Mouse (Mus musculus) midbrain, embryonic 14.5 days (tissue): ENCODE results near the gene Lrfn2. TPM values are rescaled to one million over a fixed set of nuclear protein-coding genes. Genes with fewer than 3 reads are reported as not detected.

Experiments
- ATAC-seq: fragments of 200-750 bp; cut with Nextera tagmentation; 2 replicates; pipeline ENCODE4 v1.8.0; 2017; ENCODE audit warnings: moderate number of reproducible peaks, moderate library complexity; ENCODE audit not compliant: low FRiP score, low TSS enrichment
- DNase-seq: peaks from one replicate; pipeline ENCODE4 v3.0.0-alpha.2; 2015
- H3K27ac ChIP-seq: fragments of 300-500 bp; sonication (generic); replicated peaks from 2 replicates; pipeline ENCODE4 v1.5.1; 2014; ENCODE audit warnings: mild to moderate bottlenecking, low read depth, low read length, moderate library complexity
- H3K27me3 ChIP-seq: fragments of 300-500 bp; sonication (generic); 2 replicates; pipeline ENCODE4 v1.6.1; 2014; ENCODE audit warnings: low read length, control low read depth, mixed read lengths; ENCODE audit not compliant: control insufficient read depth, insufficient read depth
- H3K36me3 ChIP-seq: fragments of 300-500 bp; sonication (generic); 2 replicates; pipeline ENCODE4 v1.6.1; 2014; ENCODE audit warnings: low read length, control low read depth; ENCODE audit not compliant: control insufficient read depth, insufficient read depth
- H3K4me1 ChIP-seq: fragments of 300-500 bp; sonication (generic); 2 replicates; pipeline ENCODE4 v1.6.1; 2014; ENCODE audit warnings: mild to moderate bottlenecking, antibody characterized with exemption, low read length, control low read depth; ENCODE audit not compliant: control insufficient read depth, insufficient read depth
- H3K4me2 ChIP-seq: fragments of 300-500 bp; sonication (generic); 2 replicates; pipeline ENCODE4 v1.6.1; 2014; ENCODE audit warnings: mild to moderate bottlenecking, low read length, moderate library complexity
- H3K4me3 ChIP-seq: fragments of 300-500 bp; sonication (generic); replicated peaks from 2 replicates; pipeline ENCODE4 v1.5.1; 2014; ENCODE audit warnings: low read depth, low read length
- H3K9ac ChIP-seq: fragments of 300-500 bp; sonication (generic); replicated peaks from 2 replicates; pipeline ENCODE4 v1.6.1; 2014; ENCODE audit warnings: mild to moderate bottlenecking, low read length, moderate library complexity
- H3K9me3 ChIP-seq: fragments of 300-500 bp; sonication (generic); 2 replicates; pipeline ENCODE4 v1.6.1; 2016; ENCODE audit warnings: low read length, control low read depth, mixed read lengths; ENCODE audit not compliant: control insufficient read depth
- WGBS: fragments of 180-500 bp; shearing (Covaris S2); extraction: QIAGEN DNeasy Blood & Tissue Kit; methylation state at CpG from one replicate; pipeline ENCODE4 v1.1.7; 2014; 5-methylcytosine and 5-hydroxymethylcytosine counted together
- polyA plus RNA-seq: library from polyadenylated mRNA; unstranded; fragments of >200 nt; fragmentation: Nextera tagmentation; extraction: Ambion mirVana; gene quantifications from 2 replicates; pipeline ENCODE4 v1.2.1, GENCODE M21; 2014

Gene Lrfn2
- polyA plus RNA-seq, 1 experiment from 2014 or later: 5.3 TPM

DNA sequence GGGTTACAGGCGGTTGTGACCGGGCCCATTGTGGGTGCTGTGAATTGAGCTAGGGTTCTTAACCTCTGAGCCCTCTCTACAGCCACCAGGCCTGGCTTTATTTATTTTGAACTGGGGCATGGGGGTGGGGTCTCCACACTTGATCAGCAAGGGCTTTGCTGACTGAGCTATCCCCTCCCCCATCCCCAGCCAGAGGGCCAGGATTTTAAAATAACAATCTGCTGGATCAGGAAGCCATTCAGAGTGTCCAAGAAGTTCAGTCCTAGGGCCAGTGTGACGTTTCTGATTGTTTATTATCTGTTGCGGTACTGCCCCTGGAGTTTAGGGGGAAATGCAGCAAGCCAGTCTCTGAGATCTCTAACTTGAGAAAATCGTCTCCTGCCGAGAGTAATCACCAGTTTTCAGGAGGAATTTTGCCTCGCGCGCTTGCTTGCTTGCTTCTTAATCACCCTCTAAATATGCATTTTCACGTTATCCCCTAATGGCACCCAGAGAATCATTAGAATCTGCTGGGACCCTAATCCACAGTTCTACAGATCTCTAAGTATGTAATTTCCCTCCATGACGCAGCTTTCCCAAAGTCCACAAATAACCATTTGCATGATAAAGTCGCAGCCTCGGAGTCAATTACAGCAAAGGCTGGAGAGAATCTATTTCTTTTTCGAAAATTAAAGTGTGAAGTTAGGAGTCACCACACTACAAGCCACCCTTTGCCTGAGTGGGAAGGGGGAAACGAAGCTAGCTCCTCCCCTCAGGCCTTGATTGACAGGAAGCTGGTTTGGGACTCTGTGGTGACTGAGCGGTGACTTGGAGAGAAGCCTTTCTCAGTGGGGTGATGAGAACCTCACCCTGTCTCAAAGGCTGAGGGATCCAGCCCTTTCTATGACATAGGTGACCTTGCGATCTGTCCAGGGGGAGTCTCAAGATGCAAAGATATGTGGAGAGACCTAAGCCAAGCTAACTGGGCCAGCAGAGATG is 85.5 kb downstream of the Lrfn2 start:
- Histone ChIP-seq H3K4me1 (0 out of 2 replicates have a peak, but pooled peaks cover 2% of the 10 kb centered on the region), H3K9ac (no peak overlapping the region), H3K4me3 (no peak overlapping the region), H3K4me2 (no peak overlapping the region), H3K9me3 (no peaks in the 10 kb centered on the region), H3K27me3 (no peaks in the 10 kb centered on the region), H3K27ac (no peak overlapping the region), H3K36me3 (no peaks in the 10 kb centered on the region)
- 31% methylated on average over 17 of the region's 17 CpGs for WGBS
- ATAC-seq (no peak), DNase-seq (peak; percentile 25)

DNA sequence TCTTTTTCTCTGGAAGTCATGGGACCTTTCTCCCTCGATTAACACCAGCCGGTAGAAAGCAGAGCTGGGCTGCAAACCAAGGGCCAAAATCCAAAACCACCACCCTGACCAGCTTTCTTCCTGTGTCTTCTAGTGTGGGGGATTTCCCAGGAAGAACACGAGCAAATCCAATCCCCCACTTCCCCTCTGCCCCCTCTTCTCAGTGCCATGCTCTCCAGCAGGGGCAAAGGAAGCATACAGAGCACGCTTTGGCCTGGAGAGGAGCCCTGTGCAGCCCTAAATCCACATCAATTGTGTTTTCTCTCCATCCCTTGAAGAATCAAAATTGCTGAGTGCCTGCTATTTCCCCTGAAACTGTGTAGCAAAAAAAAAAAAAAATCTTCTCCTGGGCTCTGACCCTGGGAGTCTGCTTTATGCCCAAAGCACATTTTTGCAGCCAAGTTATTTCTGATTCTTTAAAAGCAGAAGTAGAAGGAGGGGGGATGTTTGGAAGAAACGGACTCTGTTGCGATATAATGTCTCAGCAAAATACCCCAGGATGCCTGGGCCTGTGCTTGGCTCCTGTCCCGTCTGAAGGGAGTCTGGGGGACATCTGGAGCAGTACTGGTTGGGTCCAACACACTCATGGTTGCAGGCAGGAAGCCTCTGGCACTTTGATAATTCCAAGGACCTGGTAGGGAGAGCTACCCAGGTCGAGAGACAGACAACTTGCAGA is 86.8 kb downstream of the Lrfn2 start:
- Histone ChIP-seq H3K36me3 (no peaks in the 10 kb centered on the region), H3K4me3 (no peak overlapping the region), H3K27me3 (no peaks in the 10 kb centered on the region), H3K27ac (no peak overlapping the region), H3K4me1 (0 out of 2 replicates have a peak, but pooled peaks cover 2% of the 10 kb centered on the region), H3K9me3 (no peaks in the 10 kb centered on the region), H3K4me2 (no peak overlapping the region), H3K9ac (no peak overlapping the region)
- ATAC-seq (no peak), DNase-seq (no peak)
- 79% methylated on average over 8 of the region's 8 CpGs for WGBS

DNA sequence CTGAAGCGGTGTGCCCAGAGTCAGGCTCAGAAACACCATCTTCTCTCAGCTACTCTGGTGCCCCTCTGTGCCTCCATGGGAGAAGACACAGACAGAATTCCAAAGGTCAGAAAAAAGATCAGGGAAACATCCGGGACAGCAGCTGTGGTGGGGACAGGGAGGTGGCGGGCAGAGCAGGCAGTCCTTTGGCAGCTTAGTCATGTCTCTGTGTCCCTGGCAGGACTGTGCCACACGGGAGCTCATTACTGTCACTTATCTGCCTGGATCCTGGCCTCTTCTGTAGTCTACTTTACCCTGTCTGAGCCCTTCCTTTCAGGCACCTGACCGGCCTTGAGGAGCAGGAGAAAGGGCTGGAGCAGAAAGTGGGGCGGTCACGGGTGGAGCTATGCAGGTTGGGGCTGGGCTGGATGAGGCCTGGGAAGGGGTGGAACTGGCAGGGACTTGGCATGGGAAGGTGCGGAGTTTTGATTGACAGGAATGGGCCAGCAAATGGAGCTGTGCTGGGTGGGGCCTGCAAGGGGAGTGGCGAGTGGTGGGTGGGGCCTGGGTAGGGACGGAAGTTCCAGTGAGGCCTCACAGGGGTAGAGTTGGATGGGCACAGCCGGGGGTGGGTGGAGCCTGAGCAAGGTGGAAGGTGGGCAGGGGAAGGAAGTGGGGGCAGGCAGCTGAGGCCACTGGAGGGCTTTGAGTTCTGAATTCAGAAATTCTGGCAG is 97.5 kb downstream of the Lrfn2 start:
- 0 out of 2 replicates have a peak, but pooled peaks cover 6% of the 10 kb centered on the region for H3K4me1 ChIP-seq
- 0 out of 2 replicates have a peak overlapping the region, but pooled peaks have one; percentile 4 for H3K4me2 ChIP-seq
- DNase-seq (peak; percentile 46), ATAC-seq (peak; percentile 62)
- no peak overlapping the region for H3K9ac ChIP-seq
- H3K27ac ChIP-seq: no peak overlapping the region
- H3K36me3 ChIP-seq: no peaks in the 10 kb centered on the region
- H3K9me3 ChIP-seq: no peaks in the 10 kb centered on the region
- no peaks in the 10 kb centered on the region for H3K27me3 ChIP-seq
- no peak overlapping the region for H3K4me3 ChIP-seq
- WGBS: 33% methylated on average over 11 of the region's 11 CpGs

DNA sequence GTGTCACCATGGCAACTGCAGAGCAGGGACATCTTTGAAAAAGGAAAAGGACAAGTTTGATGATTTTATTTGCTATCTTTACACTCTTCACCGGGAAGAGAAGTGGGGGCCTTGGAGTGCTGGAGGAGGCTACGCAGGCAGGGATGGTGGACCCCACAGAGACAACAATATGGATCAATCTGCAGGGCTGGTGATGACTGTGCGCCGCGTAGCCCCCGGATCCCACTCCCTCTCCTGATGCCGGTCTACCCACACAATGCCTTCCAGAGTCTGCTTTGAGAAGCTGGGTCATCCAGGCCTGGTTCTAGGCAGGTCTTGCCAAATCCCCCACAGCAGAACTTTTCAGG is 98.1 kb downstream of the Lrfn2 start:
- Histone ChIP-seq H3K36me3 (no peaks in the 10 kb centered on the region), H3K27ac (no peak overlapping the region), H3K27me3 (no peaks in the 10 kb centered on the region), H3K9ac (no peak overlapping the region), H3K9me3 (no peaks in the 10 kb centered on the region), H3K4me2 (no peak overlapping the region), H3K4me3 (no peak overlapping the region), H3K4me1 (0 out of 2 replicates have a peak, but pooled peaks cover 6% of the 10 kb centered on the region)
- DNase-seq (no peak), ATAC-seq (no peak)
- 69% methylated on average over 7 of the region's 7 CpGs for WGBS

DNA sequence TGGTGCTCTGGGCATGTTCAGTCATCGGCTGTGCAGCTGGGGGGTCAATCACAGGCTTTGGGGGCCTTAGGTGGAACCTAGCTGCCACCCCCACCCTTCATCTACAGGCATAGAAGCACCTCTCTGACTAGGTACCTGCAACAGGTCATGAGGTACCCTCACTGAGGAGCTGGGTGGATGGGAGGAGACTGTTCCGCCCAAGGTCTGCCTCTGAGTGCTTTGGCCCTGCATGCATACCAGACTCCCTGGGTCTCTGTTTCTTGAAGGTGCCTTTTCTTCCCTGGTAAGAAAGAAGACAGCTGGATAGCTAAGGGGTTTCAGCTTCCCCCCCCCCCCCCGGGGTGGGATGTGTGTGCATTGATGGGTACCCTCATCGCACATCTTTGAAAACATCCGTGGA is 98.7 kb downstream of the Lrfn2 start:
- ATAC-seq (no peak), DNase-seq (no peak)
- Histone ChIP-seq H3K4me3 (no peak overlapping the region), H3K4me1 (0 out of 2 replicates have a peak, but pooled peaks cover 6% of the 10 kb centered on the region), H3K9ac (no peak overlapping the region), H3K36me3 (no peaks in the 10 kb centered on the region), H3K27ac (no peak overlapping the region), H3K4me2 (no peak overlapping the region), H3K9me3 (no peaks in the 10 kb centered on the region), H3K27me3 (no peaks in the 10 kb centered on the region)
- WGBS: 87% methylated on average over 5 of the region's 5 CpGs

DNA sequence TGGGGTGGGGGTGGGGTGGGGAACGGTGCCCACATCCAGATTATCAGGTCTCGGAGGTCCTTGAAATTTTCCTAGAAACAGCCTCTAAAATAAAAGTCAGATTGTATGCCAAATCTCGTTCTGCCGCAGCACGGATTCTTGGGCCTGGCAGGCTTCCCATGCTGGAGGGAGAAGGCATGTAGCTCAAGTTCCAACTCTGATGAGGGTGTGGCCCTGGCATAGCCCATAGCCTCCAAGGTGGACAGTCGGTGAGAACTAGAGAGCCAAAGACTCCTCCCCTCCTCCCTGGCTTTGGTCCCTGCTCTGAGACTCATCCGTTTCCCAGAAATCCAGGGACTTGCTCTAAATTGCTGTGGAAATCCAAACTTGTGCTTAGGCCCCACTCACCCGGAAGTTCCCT is 99.6 kb downstream of the Lrfn2 start:
- DNase-seq: no peak

DNA sequence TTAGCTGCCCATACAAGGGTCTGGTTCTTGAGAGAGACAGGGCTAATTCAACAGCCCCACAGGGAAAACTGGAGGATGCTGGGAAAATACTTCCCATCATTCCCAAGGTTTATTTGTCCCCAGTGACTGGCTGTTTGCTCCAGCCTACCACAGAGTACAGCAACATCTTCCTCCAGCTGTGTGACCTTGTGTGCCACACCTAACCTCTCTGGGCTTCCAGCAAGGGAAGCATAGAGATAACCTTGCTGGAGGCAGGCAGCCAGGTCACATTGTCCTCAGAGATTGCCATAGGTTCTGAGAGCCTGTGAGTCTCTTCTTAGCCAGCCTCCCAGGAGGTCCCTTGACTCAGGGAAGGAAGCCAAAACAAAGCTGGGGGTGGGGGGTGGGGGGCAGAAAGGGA is 101.1 kb downstream of the Lrfn2 start:
- DNase-seq (no peak), ATAC-seq (no peak)
- H3K27ac ChIP-seq: no peak overlapping the region
- 0 out of 2 replicates have a peak, but pooled peaks cover 6% of the 10 kb centered on the region for H3K4me1 ChIP-seq
- H3K4me2 ChIP-seq: no peak overlapping the region
- no peaks in the 10 kb centered on the region for H3K9me3 ChIP-seq
- H3K9ac ChIP-seq: no peak overlapping the region
- no peak overlapping the region for H3K4me3 ChIP-seq
- no peaks in the 10 kb centered on the region for H3K36me3 ChIP-seq
- no peaks in the 10 kb centered on the region for H3K27me3 ChIP-seq

More for the DNA sequence above, 99.6 kb downstream of the Lrfn2 start:
- H3K9me3 ChIP-seq: no peaks in the 10 kb centered on the region
- no peak for ATAC-seq
- 0 out of 2 replicates have a peak, but pooled peaks cover 6% of the 10 kb centered on the region for H3K4me1 ChIP-seq
- no peak overlapping the region for H3K9ac ChIP-seq
- no peak overlapping the region for H3K27ac ChIP-seq
- H3K4me2 ChIP-seq: no peak overlapping the region
- no peak overlapping the region for H3K4me3 ChIP-seq
- 72% methylated on average over 8 of the region's 8 CpGs for WGBS
- no peaks in the 10 kb centered on the region for H3K36me3 ChIP-seq
- no peaks in the 10 kb centered on the region for H3K27me3 ChIP-seq

DNA sequence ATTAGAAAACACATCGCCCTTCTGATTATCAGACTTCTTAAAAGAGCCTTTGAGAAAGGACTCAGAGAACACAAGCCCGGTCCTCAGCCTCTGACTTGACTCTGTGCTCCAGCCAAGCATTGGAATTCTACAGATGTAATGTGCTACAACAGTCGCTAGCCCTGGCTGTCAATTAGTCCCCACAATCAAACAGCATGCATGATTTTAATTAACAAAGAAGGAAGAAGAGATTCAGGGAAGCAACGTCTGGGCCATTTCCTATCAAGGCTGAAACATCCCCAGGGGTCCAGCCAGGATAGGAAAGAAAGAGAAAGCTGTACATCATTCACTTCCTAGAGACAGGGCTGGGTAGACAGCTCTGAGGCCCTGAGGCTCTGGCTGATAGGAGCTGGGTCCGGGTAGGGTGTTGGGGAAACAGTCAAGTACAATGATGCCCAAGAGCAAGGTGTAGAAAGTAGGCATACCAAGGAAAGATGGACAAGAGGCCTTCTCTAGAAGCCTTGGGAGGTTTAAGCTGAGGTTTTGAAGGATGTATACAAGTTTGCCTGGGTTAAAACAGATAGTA is 101.6 kb downstream of the Lrfn2 start:
- ATAC-seq (no peak), DNase-seq (peak; percentile 59)
- WGBS: 22% methylated on average over 5 of the region's 5 CpGs
- no peaks in the 10 kb centered on the region for H3K36me3 ChIP-seq
- H3K4me3 ChIP-seq: no peak overlapping the region
- H3K9ac ChIP-seq: no peak overlapping the region
- 0 out of 2 replicates have a peak, but pooled peaks cover 6% of the 10 kb centered on the region for H3K4me1 ChIP-seq
- H3K9me3 ChIP-seq: no peaks in the 10 kb centered on the region
- no peak overlapping the region for H3K4me2 ChIP-seq
- H3K27me3 ChIP-seq: no peaks in the 10 kb centered on the region
- peak overlapping the region; percentile 61 for H3K27ac ChIP-seq
